Mouse (Mus musculus) megakaryocyte, adult 5-6 weeks (primary cell): Measurements from ENCODE around the gene Gm21725. TPM values are rescaled to one million over a fixed set of nuclear protein-coding genes. Genes with fewer than 3 reads are reported as not detected.
"Not testable (repeated sequence)": the region's sequence is repeated elsewhere in the genome, so short reads cannot be mapped to it uniquely, and the experiment has no call there.

Experiments
- ATAC-seq: 2 replicates; pipeline ENCODE4 v1.8.0; 2016; ENCODE audit warnings: mild to moderate bottlenecking, inconsistent platforms; ENCODE audit not compliant: poor library complexity, severe bottlenecking
- total RNA-seq, 2 experiments: library from RNA; stranded (forward) in 1 of 2; stranded (reverse) in 1 of 2; fragments of 153-499, 151-499 nt in 1 of 2; fragments of 221-1000, 200-1000 nt in 1 of 2; gene quantifications; 2 replicates each; pipeline versions ENCODE4 v1.2.3 to v1.2.4; 2015 to 2017

The Gm21725 gene
- total RNA-seq (2015) (not detected in 2 replicates), total RNA-seq (2017) (not detected in 2 replicates)

DNA sequence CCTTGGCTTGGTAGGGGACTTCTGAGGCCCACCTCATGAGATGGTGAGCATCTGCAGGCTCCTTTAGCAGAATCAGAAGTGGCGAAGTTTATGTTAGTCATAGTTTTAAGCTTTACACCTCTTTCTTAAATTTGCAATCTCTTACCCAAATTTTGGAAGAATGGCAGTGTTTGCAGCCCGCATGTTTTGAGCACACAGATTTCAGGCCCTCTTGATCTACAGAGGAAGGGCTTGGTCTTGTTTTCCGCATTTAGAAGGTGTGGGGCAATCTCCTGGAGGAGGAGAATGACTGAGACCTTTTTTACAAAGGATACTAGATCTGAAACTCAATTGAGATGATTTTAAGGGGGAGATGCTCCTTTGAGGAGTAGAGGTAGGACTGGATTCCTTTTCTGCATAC is at the start of gene Gm21725:
TSS of gene Gm21725 (minus strand) at position 101 of the 400 bp plus-strand sequence.
- ATAC-seq, result not testable (repeated sequence)

Other genes starting within 250 kb of the Gm21725 start
- not detected in 2 replicates for gene Gm21891, start 215.6 kb downstream of the Gm21725 start, total RNA-seq (2015)
- gene Gm21891, start 215.6 kb downstream of the Gm21725 start, total RNA-seq (2017), result not detected in 2 replicates
- gene Gm21425, start 187.1 kb downstream of the Gm21725 start, total RNA-seq (2015), result not detected in 2 replicates
- not detected in 2 replicates for gene Gm21425, start 187.1 kb downstream of the Gm21725 start, total RNA-seq (2017)
- not detected in 2 replicates for gene Gm21828, start 125.1 kb downstream of the Gm21725 start, total RNA-seq (2015)
- gene Gm21828, start 125.1 kb downstream of the Gm21725 start, total RNA-seq (2017), result not detected in 2 replicates
- gene Gm21440, start 96.7 kb downstream of the Gm21725 start, total RNA-seq (2015), result not detected in 2 replicates
- not detected in 2 replicates for gene Gm21440, start 96.7 kb downstream of the Gm21725 start, total RNA-seq (2017)
- not detected in 2 replicates for gene Gm21454, start 96.6 kb downstream of the Gm21725 start, total RNA-seq (2015)
- not detected in 2 replicates for gene Gm21454, start 96.6 kb downstream of the Gm21725 start, total RNA-seq (2017)
- gene Gm21866, start 116.5 kb upstream of the Gm21725 start, total RNA-seq (2015), result not detected in 2 replicates
- not detected in 2 replicates for gene Gm21866, start 116.5 kb upstream of the Gm21725 start, total RNA-seq (2017)
- not detected in 2 replicates for gene Gm20773, start 145.0 kb upstream of the Gm21725 start, total RNA-seq (2015)
- not detected in 2 replicates for gene Gm20773, start 145.0 kb upstream of the Gm21725 start, total RNA-seq (2017)